ENCODE assay signal across 14 mouse cellular contexts in the genomic region with DNA sequence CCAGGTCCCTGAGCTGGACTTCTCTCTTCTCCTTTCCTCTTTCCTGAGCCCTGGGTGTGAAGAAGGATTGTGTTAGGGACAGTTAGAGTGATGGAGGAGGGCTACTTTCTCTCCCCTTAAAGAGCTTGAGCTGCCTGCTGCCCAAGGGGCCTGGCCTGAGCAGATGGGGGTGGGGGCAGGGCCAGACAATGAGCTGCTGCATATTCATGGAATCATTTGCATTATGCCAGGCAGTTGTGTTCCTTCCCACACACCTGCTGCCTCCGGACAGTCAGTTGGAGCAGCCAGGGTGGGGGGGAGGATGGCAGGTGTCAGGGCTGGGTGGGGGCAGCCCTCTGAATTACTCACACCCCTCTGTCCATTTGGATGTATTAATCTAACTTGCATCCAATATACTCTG. TPM values are rescaled to one million over a fixed set of nuclear protein-coding genes. Genes with fewer than 3 reads are reported as not detected.
DNase-seq lines count a peak whose midpoint lies in the region; ATAC-seq lines count a peak whose summit lies in the region.
"Had no signal": no experiment of that assay in that cellular context is flagged by ENCODE, and none has a peak within 500 bp of the region (broad histone marks: within the 10 kb centered on the region; RNA-seq: fewer than 3 reads in every experiment).

No protein-coding gene starts in this region.

- no peak overlapping the region for H3K9ac ChIP-seq in forebrain, embryonic 15.5 days (replicated peaks)
- H3K9ac ChIP-seq in midbrain, embryonic 12.5 days (replicated peaks) = peak overlapping the region; percentile 46; the same call in 1 of the 2 replicates
- H3K9ac ChIP-seq: lung, embryonic 14.5 days had no signal

- no peaks in the 10 kb centered on the region for H3K9me3 ChIP-seq in forebrain, embryonic 15.5 days
- no peaks in the 10 kb centered on the region for H3K9me3 ChIP-seq in midbrain, embryonic 12.5 days

- peak overlapping the region; percentile 5; the same call in 1 of the 2 replicates for H3K4me2 ChIP-seq in forebrain, embryonic 15.5 days (replicated peaks)
- H3K4me2 ChIP-seq in midbrain, embryonic 12.5 days (replicated peaks) = peak overlapping the region; percentile 47
- H3K4me2 ChIP-seq: lung, embryonic 14.5 days had no signal

- 4% methylated on average over 1 of the region's 1 CpGs for WGBS in forebrain, embryonic 15.5 days
- WGBS in midbrain, embryonic 12.5 days = 18% methylated on average over 1 of the region's 1 CpGs

- peaks cover 30% of the 10 kb centered on the region for H3K4me1 ChIP-seq in forebrain, embryonic 15.5 days
- peaks cover 47% of the 10 kb centered on the region for H3K4me1 ChIP-seq in midbrain, embryonic 12.5 days

- peaks cover 25% of the 10 kb centered on the region for H3K36me3 ChIP-seq in forebrain, embryonic 15.5 days
- peaks cover 30% of the 10 kb centered on the region for H3K36me3 ChIP-seq in midbrain, embryonic 12.5 days

- no peak overlapping the region for H3K4me3 ChIP-seq in forebrain, embryonic 15.5 days
- H3K4me3 ChIP-seq in midbrain, embryonic 12.5 days = peak overlapping the region; percentile 21

- ATAC-seq in forebrain, embryonic 15.5 days (replicated peaks) = peak; percentile 76
- peak; percentile 92 for ATAC-seq in midbrain, embryonic 12.5 days (ENCODE audit: low FRiP score, low read depth)

- DNase-seq in cerebellum, postnatal 10 days = peak; percentile 86 to 93
- DNase-seq in cerebellum, adult 9-10 months = no peak
- peak; percentile 15 for DNase-seq in A20 (ENCODE audit: low read depth, low spot score)
- no peak for DNase-seq in heart, adult 8-10 months (ENCODE audit: low spot score)
- no peak for DNase-seq in heart, postnatal 25 days (ENCODE audit: low spot score)
- DNase-seq in thymus, postnatal 4 days = no peak
- DNase-seq: adrenal gland, adult 2 months; kidney, adult 18-20 months; lung, embryonic 14.5 days; thymus, postnatal 14 days had no signal

- intact Hi-C loops in heart, postnatal 25 days (cut with DNase I) = no loop called here

- no peaks in the 10 kb centered on the region for H3K27me3 ChIP-seq in forebrain, embryonic 15.5 days
- no peaks in the 10 kb centered on the region for H3K27me3 ChIP-seq in midbrain, embryonic 12.5 days

- peak overlapping the region; percentile 73 for H3K27ac ChIP-seq in forebrain, embryonic 15.5 days (replicated peaks)
- peak overlapping the region; percentile 93 for H3K27ac ChIP-seq in midbrain, embryonic 12.5 days (replicated peaks)

RNA-seq across cellular contexts. Expression of a gene that starts 16.7 kb away (rescaled TPM):
- polyA plus RNA-seq in forebrain, embryonic 15.5 days (2015; fragmentation: Nextera tagmentation; extraction: Ambion mirVana) = 17.6 and 18.0 TPM in 2 replicates
- 12.0 and 13.5 TPM in 2 replicates for polyA plus RNA-seq in midbrain, embryonic 12.5 days (2016; fragmentation: Nextera tagmentation; extraction: Ambion mirVana)
- total RNA-seq in heart, adult 8-10 months (2022) = 1 to 10 TPM; 3.2 to 5.5 (median 5.1) TPM
- 1 to 10 TPM; 5.5 to 6.6 TPM for total RNA-seq in heart, postnatal 25 days (2021)
- total RNA-seq: monocyte, adult 5-6 weeks had no signal

RNA-seq across cellular contexts. Expression of a gene that starts 32.2 kb away (rescaled TPM):
- polyA plus RNA-seq in forebrain, embryonic 15.5 days (2015; fragmentation: Nextera tagmentation; extraction: Ambion mirVana) = 26.5 and 27.9 TPM in 2 replicates
- polyA plus RNA-seq in midbrain, embryonic 12.5 days (2016; fragmentation: Nextera tagmentation; extraction: Ambion mirVana) = 34.7 and 38.7 TPM in 2 replicates
- total RNA-seq in heart, adult 8-10 months (2022) = 10 to 100 TPM in 1 of 4 experiments, 1 to 10 TPM in 3; 7.4 to 10.7 (median 8.9) TPM
- total RNA-seq in heart, postnatal 25 days (2021) = 1 to 10 TPM; 7.7 to 8.3 TPM

RNA-seq across cellular contexts. Expression of a gene that starts 44.8 kb away (rescaled TPM):
- polyA plus RNA-seq in forebrain, embryonic 15.5 days (2015; fragmentation: Nextera tagmentation; extraction: Ambion mirVana) = 0.60 and 1.2 TPM in 2 replicates
- polyA plus RNA-seq in midbrain, embryonic 12.5 days (2016; fragmentation: Nextera tagmentation; extraction: Ambion mirVana) = 0.20 and 0.33 TPM in 2 replicates
- total RNA-seq in heart, adult 8-10 months (2022) = not detected
- total RNA-seq in heart, postnatal 25 days (2021) = not detected
- total RNA-seq: adrenal gland, adult 2 months; monocyte, adult 5-6 weeks had no signal
- polyA plus RNA-seq: adrenal gland, adult 2 months; heart, embryonic 14.5 days; lung, embryonic 14.5 days had no signal

RNA-seq across cellular contexts. Expression of a gene that starts 48.7 kb away (rescaled TPM):
- 4.4 and 5.5 TPM in 2 replicates for polyA plus RNA-seq in forebrain, embryonic 15.5 days (2015; fragmentation: Nextera tagmentation; extraction: Ambion mirVana)
- 5.3 and 6.1 TPM in 2 replicates for polyA plus RNA-seq in midbrain, embryonic 12.5 days (2016; fragmentation: Nextera tagmentation; extraction: Ambion mirVana)
- total RNA-seq in heart, adult 8-10 months (2022) = 1 to 10 TPM; 3.6 to 4.3 (median 4.3) TPM
- 1 to 10 TPM; 3.2 to 4.0 TPM for total RNA-seq in heart, postnatal 25 days (2021)
- total RNA-seq: monocyte, adult 5-6 weeks had no signal

Comparison
In these comparisons a context has a peak if more than half of its experiments do, and no peak if none do; other contexts are left out.
1. DNase-seq: peak in cerebellum, postnatal 10 days (2 of 2) and A20 (single experiment); none in cerebellum, adult 9-10 months (single experiment), heart, adult 8-10 months (single experiment), heart, postnatal 25 days (single experiment) and thymus, postnatal 4 days (single experiment).